Mouse (Mus musculus) frontal cortex, adult 2 months (tissue): ENCODE data around the gene Tifab. TPM values are rescaled to one million over a fixed set of nuclear protein-coding genes. Genes with fewer than 3 reads are reported as not detected.

Experiments used
- DNase-seq, 2 experiments: peaks; one replicate each; pipeline ENCODE4 v3.0.0; 2022; ENCODE audit warnings: low spot score in 1 of 2; ENCODE audit errors: extremely low spot score in 1 of 2
- polyA plus RNA-seq: library from polyadenylated mRNA; depleted of rRNA; stranded (reverse); fragments of >200 nt; gene quantifications from 2 replicates; pipeline ENCODE4 v1.2.3, GENCODE M21; 2012

Gene Tifab
- polyA plus RNA-seq, 1 experiment = 2.1 TPM

DNA sequence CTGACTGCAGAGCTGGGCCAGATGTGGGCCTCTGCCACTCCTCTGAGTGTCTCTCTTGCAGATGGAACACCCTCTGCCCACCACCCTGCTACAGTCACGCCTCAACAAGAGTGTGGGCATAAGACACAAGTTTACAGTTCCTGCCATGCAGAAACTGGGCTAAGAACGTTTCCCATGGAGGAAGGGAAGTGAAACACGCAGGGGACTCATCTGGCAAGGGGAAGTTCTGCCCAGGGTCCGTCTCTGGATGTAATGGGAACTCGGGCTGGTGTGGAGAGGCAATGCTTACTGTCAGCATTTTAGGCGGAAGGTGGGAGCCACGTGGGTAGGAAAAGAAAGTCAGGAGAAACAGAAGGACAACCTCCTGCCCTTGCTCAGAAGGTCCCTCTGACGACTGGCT lies 2.7 kb upstream of the Tifab start:
- DNase-seq = peak in 1 of 2 experiments; percentile 26

GRCm38 (mm10) chr13:56176310-56176709 lies 2.4 kb downstream of the Tifab start:
- no peak for DNase-seq

GRCm38 (mm10) chr13:56175848-56176247 lies 2.8 kb downstream of the Tifab start:
- DNase-seq = no peak

DNA sequence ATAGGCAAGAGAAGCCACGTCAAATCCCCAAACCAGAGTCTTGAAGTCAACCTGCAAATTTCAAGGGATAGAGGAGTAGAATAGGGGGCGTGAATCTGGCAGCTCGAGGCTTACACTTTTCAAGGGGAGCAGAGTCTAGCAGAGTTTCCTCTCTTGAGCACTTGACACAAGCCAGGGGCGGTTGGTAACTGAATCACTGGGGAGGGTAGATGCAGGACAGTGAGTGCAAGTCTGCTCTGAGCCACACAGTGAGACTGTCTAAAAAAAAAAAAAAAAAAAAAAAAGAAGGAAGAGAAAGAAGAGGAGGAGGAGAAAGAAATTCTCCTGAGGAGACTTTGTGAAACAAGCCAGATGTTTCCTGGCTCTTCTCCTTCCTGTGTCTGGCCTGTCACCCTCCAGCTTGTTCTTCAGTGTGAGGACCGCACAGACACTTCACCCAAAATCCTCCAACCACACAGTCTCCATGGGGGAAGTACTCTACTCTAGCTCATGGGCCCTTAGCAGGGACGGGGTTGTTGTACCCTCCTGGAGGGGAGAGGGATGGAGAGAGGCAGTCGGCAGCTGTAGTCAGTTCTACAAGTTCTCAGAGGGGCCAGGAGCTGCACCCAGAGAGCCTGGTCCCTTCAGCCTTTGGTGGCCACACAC lies 5.7 kb downstream of the Tifab start:
- DNase-seq = no peak

DNA sequence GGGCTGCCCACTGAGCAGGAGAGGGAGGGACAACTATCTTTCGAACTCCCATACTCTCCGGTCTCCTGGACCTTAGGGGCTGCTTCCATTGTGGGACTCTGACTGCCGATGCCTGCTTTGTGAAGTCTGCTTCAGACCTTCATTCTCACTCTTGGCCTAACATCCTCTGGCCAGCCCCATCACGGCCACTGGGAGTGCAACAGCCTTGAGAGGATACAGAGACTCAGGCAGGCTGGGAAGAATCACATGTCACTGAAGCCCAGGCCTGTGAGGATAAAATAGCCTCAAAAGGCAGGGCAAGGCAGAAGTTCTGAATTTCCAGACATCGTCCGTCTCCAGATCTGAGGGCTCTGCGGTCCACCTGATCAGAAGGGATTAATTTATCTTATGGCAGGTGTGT lies 6.6 kb downstream of the Tifab start:
- DNase-seq = no peak

- DNase-seq = no peak
These were observed 10.3 kb downstream of the Tifab start for GRCm38 (mm10) chr13:56168403-56168781.

DNA sequence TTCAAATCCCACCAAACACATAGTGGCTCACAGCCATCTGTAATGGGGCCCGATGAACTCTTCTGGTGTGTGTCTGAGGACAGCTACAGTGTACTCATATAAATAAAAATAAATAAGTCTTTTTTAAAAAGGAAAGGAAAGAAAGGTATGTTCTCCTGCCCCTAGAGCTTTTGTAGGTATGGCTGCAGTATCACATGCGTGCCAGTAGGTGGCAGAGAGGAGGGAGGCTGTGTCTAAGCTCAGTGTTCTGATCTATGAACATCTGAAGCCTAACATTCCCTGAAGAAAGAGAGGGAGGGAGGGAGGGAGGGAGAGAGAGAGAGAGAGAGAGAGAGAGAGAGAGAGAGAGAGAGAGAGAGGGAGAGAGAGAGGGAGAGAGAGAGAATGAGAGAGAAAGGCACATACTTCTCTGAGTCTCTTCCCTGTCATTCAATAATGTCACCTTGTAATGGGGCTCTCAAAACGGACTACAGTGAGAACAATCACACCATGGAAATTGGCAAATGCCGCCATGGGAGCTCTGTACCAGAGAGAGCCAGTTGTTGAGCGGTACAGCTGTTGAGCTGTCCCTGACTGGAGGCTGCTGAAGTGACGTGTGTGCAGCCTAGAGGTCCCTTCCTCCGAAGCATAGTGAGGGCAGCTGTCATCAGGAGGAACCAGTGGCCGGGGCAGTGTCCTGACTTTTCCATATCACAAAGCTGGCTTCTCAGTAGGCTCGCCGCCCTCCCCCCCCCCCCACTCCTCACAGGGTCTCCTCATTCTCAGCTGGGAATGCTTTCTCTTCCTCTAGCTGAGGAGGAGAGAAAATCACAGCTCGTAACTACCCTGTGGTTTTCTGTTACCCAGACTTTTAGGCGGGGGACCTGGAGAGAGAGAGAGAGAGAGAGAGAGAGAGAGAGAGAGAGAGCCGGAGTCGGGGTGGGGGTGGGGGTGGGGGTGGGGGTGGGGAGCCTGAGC lies 11.0 kb downstream of the Tifab start:
- peak in 1 of 2 experiments; percentile 33 for DNase-seq

DNA sequence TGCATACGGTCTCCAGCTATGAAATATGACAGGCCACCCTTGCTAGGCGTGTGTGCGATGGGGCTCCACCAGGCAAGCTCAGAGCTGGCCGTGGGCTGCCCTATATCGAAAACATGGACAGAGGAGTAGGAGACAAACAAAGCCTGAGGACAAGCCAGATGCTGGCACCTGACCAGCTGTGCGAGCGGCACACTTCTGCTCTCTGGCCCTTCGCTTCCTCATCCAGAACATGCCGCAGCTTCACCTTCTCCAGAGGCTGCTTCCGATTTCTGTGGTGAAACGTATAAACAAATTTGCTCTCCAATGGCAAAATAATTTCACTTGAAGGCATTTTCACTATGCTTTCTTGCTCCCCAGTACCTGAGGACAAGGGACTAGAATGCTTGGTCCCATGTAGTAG lies 13.1 kb downstream of the Tifab start:
- no peak for DNase-seq

- DNase-seq = no peak
These were observed 14.3 kb downstream of the Tifab start for GRCm38 (mm10) chr13:56164372-56164771.

DNA sequence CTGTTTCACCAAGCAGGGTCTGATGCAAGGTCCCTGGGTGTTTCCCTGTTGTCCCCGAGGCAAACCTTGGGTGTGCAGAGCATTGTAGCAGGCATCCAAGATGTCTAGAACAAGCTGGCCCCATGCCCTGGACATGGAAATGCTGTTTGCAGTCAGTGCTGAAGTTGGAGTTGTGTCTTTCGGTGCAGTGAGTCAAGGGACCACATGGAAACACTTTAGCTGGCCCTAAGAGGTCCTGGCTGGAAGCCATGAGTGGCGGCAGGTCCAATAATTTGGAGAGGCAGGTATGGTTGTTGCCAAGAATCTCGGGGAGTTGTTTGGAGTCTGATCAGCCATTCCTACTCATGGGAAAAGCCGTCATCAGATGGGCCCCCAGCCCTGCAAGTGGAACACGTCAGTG lies 14.9 kb downstream of the Tifab start:
- DNase-seq = no peak

DNA sequence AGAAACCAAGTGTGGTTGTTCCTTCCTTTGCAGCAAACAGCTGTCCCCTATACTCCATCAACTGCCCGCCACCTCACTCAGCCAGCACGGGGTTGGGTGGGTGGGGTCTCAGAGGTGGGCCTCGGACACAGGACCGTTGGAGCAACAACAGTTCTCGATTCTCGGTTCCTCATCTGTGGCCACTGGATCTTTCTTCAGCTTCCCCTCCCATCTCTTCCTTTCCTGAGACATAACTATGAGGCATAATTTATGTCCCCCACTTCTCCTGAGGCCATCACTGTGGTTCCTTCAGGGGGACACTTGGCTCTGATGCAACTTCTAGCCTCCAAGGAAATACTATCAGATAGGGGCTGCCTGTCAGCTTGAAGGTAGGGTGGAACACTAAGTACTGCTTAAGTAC lies 15.8 kb downstream of the Tifab start:
- DNase-seq = no peak

GRCm38 (mm10) chr13:56159614-56160363 lies 18.9 kb downstream of the Tifab start:
- DNase-seq = no peak

- no peak for DNase-seq
These were observed 19.6 kb downstream of the Tifab start for GRCm38 (mm10) chr13:56159016-56159601.

DNA sequence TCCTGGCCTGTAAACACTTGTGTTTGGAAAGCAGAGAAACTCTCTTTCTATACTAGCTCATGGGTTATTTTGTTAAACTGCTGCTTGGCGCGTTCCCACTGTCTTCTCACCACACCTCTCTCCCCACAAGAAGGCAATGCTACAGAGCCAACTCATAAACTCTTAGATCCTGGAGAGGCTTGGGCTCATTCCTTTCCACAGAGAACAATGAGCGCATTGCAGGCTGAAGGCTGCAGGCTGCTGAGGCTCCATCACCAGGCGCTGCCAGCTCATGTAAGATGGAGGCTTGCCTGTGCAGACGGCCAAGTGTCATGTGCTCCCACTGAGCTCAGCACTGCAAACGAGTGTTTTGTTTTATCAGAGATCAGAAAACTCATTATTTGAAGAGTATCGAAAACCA lies 23.0 kb downstream of the Tifab start:
- no peak for DNase-seq

DNA sequence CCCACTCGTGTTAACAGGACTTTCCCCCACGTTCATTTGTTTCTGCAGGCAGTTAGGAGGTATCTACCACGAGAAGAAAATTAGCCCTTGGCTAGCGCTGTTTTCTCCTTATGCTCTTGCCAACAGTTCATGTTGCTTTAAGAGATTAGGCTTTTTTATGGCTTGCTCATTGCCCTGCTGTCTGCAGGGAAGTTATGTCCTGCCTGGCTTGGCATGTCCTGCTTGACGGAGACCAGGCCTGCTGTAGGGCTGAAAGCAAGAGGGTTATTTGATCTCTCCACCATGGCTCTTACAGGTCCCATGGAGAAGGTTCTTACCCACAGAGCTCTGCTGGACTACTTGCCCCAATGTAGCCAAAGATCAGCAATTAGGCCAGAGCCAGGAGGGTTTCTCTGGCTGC lies 23.6 kb downstream of the Tifab start:
- DNase-seq = no peak

DNA sequence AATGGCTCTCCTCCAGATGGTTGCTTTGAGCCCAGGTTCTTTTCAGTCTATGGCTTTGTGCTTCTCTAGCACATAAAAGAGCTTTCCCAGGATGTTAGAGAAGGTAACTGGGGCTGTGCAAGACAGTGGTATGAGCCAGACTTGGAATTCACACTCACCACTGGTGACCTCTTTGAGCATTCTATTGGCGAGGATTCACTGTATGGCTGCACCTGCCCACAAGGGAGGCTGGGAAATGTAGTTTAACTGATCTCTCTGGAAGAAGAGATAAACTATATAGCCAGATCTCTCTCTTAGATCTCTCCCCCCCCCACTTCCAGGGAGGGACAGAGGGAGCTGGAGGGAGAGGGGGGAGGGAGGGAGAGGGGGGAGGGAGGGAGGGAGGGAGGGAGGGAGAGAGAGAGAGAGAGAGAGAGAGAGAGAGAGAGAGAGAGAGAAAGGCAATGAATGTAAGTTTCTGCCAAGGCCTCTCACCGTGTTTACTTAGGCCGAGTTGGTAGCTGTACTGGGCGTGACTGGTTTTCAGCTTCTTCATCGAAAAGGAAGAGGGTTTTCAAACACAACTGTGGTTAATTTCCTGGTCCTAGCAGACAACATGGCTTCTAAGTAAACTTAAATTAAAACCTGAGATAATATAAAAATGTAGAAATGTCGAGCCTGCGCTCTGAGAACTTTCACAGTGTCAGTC lies 25.8 kb downstream of the Tifab start:
- no peak for DNase-seq

GRCm38 (mm10) chr13:56151404-56152226 lies 27.1 kb downstream of the Tifab start:
- peak in 1 of 2 experiments; percentile 77 for DNase-seq

DNA sequence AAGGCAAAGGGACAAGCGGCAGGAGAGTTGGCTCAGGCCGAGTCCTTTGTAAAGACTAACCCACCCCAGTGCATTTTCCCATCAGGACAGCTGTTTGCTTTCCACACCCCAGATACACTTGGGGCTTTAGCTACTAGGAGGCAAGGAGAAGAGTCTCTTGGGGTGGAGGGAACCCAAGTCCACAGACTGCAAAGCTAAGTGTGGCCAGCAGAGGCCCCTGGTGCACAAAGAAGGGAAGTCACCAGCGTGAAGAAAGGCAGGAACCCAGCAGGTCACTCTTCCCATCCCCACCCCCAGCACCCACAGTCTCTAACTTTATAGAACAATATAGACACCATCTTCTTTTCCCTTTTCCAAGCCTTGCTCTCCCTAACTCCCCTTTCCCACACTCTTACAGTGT lies 33.2 kb downstream of the Tifab start:
- peak in 1 of 2 experiments; percentile 45 for DNase-seq

DNA sequence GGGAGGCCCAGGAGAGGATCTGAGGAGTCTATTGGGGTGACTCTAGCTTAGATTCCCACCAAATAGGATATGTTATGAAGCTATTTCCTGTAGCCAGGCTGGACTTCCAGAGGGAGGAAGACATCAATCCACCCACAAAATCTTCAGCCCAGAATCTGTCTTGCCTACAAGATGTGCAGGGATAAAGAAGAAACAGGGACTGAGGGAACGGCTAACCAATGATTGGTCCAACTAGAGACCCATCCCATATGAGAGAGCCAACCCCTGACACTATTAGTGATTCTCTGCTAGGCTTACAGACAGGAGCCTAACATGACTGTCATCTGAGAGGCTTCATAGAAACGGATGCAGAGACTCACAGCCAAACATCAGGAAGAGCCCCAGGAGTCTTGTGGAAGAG lies 34.7 kb downstream of the Tifab start:
- no peak for DNase-seq
